Mouse (Mus musculus) limb, embryonic 13.5 days (tissue): ENCODE measurements at regions not wholly inside any gene's neighbourhood (a gene's known extent, or its start where the extent isn't known, plus 50 kb on each side); places are given as distances from the start of the nearest gene placed in this dataset.

Experiments
- ATAC-seq: fragments of 200-750 bp; cut with Nextera tagmentation; 2 replicates; pipeline ENCODE4 v1.8.0; 2017; ENCODE audit warnings: low read depth, moderate number of reproducible peaks, moderate TSS enrichment; ENCODE audit not compliant: low FRiP score
- H3K27ac ChIP-seq: fragments of 300-500 bp; sonication (generic); 2 replicates; pipeline ENCODE4 v1.5.1; 2015; ENCODE audit warnings: inconsistent platforms, mild to moderate bottlenecking, moderate library complexity
- H3K27me3 ChIP-seq: fragments of 300-500 bp; sonication (generic); 2 replicates; pipeline ENCODE4 v1.6.1; 2015; ENCODE audit warnings: mild to moderate bottlenecking, inconsistent platforms
- H3K36me3 ChIP-seq: fragments of 300-500 bp; sonication (generic); 2 replicates; pipeline ENCODE4 v1.6.1; 2015; ENCODE audit warnings: inconsistent platforms, mild to moderate bottlenecking, moderate library complexity
- H3K4me1 ChIP-seq: fragments of 300-500 bp; sonication (generic); 2 replicates; pipeline ENCODE4 v1.6.1; 2015; ENCODE audit warnings: inconsistent platforms
- H3K4me2 ChIP-seq: fragments of 300-500 bp; sonication (generic); replicated peaks from 2 replicates; pipeline ENCODE4 v1.6.1; 2015; ENCODE audit warnings: inconsistent platforms, mild to moderate bottlenecking, moderate library complexity
- H3K4me3 ChIP-seq: fragments of 300-500 bp; sonication (generic); 2 replicates; pipeline ENCODE4 v1.5.1; 2015; ENCODE audit warnings: moderate library complexity, mild to moderate bottlenecking, inconsistent platforms
- H3K9ac ChIP-seq: fragments of 300-500 bp; sonication (generic); 2 replicates; pipeline ENCODE4 v1.6.1; 2015; ENCODE audit warnings: mild to moderate bottlenecking, inconsistent platforms
- H3K9me3 ChIP-seq: fragments of 300-500 bp; sonication (generic); 2 replicates; pipeline ENCODE4 v1.6.1; 2016; ENCODE audit warnings: inconsistent platforms
- WGBS: fragments of 180-500 bp; shearing (Covaris S2); methylation state at CpG from one replicate; pipeline ENCODE4 v1.1.7; 2015; 5-methylcytosine and 5-hydroxymethylcytosine counted together

- Histone ChIP-seq H3K9ac (no peak overlapping the region), H3K36me3 (no peaks in the 10 kb centered on the region), H3K27me3 (no peaks in the 10 kb centered on the region), H3K4me3 (no peak overlapping the region), H3K4me2 (no peak overlapping the region), H3K27ac (no peak overlapping the region), H3K9me3 (no peaks in the 10 kb centered on the region), H3K4me1 (no peaks in the 10 kb centered on the region)
- no peak for ATAC-seq
- 69% methylated on average over 2 of the region's 2 CpGs for WGBS
Observed at GRCm38 (mm10) chr10:28013401-28013800, 61.2 kb upstream of the Ptprk start.

GRCm38 (mm10) chr10:28014306-28014825 is 60.3 kb upstream of the Ptprk start:
- H3K36me3 ChIP-seq = no peaks in the 10 kb centered on the region
- WGBS = 72% methylated on average over 2 of the region's 2 CpGs
- no peak overlapping the region for H3K9ac ChIP-seq
- no peak for ATAC-seq
- no peak overlapping the region for H3K4me2 ChIP-seq
- no peak overlapping the region for H3K4me3 ChIP-seq
- H3K27ac ChIP-seq = no peak overlapping the region
- no peaks in the 10 kb centered on the region for H3K4me1 ChIP-seq
- no peaks in the 10 kb centered on the region for H3K9me3 ChIP-seq
- H3K27me3 ChIP-seq = no peaks in the 10 kb centered on the region
